Mouse (Mus musculus) hindbrain, embryonic 16.5 days (tissue): Measurements from ENCODE around the gene Pdzd2. TPM values are rescaled to one million over a fixed set of nuclear protein-coding genes. Genes with fewer than 3 reads are reported as not detected.

Source experiments
- ATAC-seq: fragments of 200-750 bp; cut with Nextera tagmentation; 2 replicates; pipeline ENCODE4 v1.8.0; 2017; ENCODE audit warnings: moderate TSS enrichment, moderate library complexity
- H3K27ac ChIP-seq: fragments of 300-500 bp; sonication (generic); 2 replicates; pipeline ENCODE4 v1.5.1; 2014; ENCODE audit warnings: low read depth, mild to moderate bottlenecking, control low read depth, low read length, moderate library complexity
- H3K27me3 ChIP-seq: fragments of 300-500 bp; sonication (generic); replicated peaks from 2 replicates; pipeline ENCODE4 v1.6.1; 2014; ENCODE audit warnings: low read length; ENCODE audit not compliant: control insufficient read depth, insufficient read depth
- H3K36me3 ChIP-seq: fragments of 300-500 bp; sonication (generic); 2 replicates; pipeline ENCODE4 v1.6.1; 2014; ENCODE audit warnings: mild to moderate bottlenecking, low read length, moderate library complexity, mixed read lengths; ENCODE audit not compliant: control insufficient read depth, insufficient read depth
- H3K4me1 ChIP-seq: fragments of 300-500 bp; sonication (generic); 2 replicates; pipeline ENCODE4 v1.6.1; 2014; ENCODE audit warnings: low read depth, low read length; ENCODE audit not compliant: control insufficient read depth, insufficient read depth
- H3K4me2 ChIP-seq: fragments of 300-500 bp; sonication (generic); 2 replicates; pipeline ENCODE4 v1.6.1; 2014; ENCODE audit warnings: mild to moderate bottlenecking, low read length, control low read depth, moderate library complexity
- H3K4me3 ChIP-seq: fragments of 300-500 bp; sonication (generic); 2 replicates; pipeline ENCODE4 v1.5.1; 2014; ENCODE audit warnings: mild to moderate bottlenecking, low read length, control low read depth, moderate library complexity
- H3K9ac ChIP-seq: fragments of 300-500 bp; sonication (generic); 2 replicates; pipeline ENCODE4 v1.6.1; 2014; ENCODE audit warnings: low read depth, mild to moderate bottlenecking, control low read depth, low read length, moderate library complexity
- H3K9me3 ChIP-seq: fragments of 300-500 bp; sonication (generic); 2 replicates; pipeline ENCODE4 v1.6.1; 2014; ENCODE audit warnings: mild to moderate bottlenecking, low read length, moderate library complexity; ENCODE audit not compliant: control insufficient read depth
- WGBS: fragments of 180-500 bp; shearing (Covaris S2); extraction: QIAGEN DNeasy Blood & Tissue Kit; methylation state at CpG from one replicate; pipeline ENCODE4 v1.1.7; 2014; 5-methylcytosine and 5-hydroxymethylcytosine counted together
- microRNA-seq: library from miRNA; unstranded; fragments of <30 nt; microRNA quantifications from one replicate; pipeline ENCODE4, GENCODE M21; 2017
- polyA plus RNA-seq: library from polyadenylated mRNA; unstranded; fragments of >200 nt; fragmentation: Nextera tagmentation; extraction: Ambion mirVana; gene quantifications from 2 replicates; pipeline ENCODE4 v1.2.1, GENCODE M21; 2015

The Pdzd2 gene
- polyA plus RNA-seq, 1 experiment from 2014 or later = 19.5 TPM

GRCm38 (mm10) chr15:12317290-12317689, 422.4 kb downstream of the Pdzd2 start:
- 88% methylated on average over 5 of the region's 5 CpGs for WGBS
- Histone ChIP-seq H3K9ac (no peak overlapping the region), H3K9me3 (no peaks in the 10 kb centered on the region), H3K4me1 (no peaks in the 10 kb centered on the region; the same call in 1 of the 2 replicates), H3K4me3 (no peak overlapping the region), H3K4me2 (no peak overlapping the region), H3K27me3 (0 out of 2 replicates have a peak, but pooled peaks cover 2% of the 10 kb centered on the region), H3K36me3 (no peaks in the 10 kb centered on the region), H3K27ac (no peak overlapping the region)
- no peak for ATAC-seq

- Histone ChIP-seq H3K27me3 (0 out of 2 replicates have a peak, but pooled peaks cover 2% of the 10 kb centered on the region), H3K4me2 (no peak overlapping the region), H3K36me3 (no peaks in the 10 kb centered on the region), H3K4me1 (no peaks in the 10 kb centered on the region; the same call in 1 of the 2 replicates), H3K27ac (no peak overlapping the region), H3K4me3 (no peak overlapping the region), H3K9me3 (no peaks in the 10 kb centered on the region), H3K9ac (no peak overlapping the region)
- no peak for ATAC-seq
- WGBS = 70% methylated on average over 2 of the region's 2 CpGs
These were observed 423.7 kb downstream of the Pdzd2 start for GRCm38 (mm10) chr15:12315996-12316395.

GRCm38 (mm10) chr15:12314584-12314983, 425.1 kb downstream of the Pdzd2 start:
- no peak overlapping the region for H3K4me3 ChIP-seq
- no peak for ATAC-seq
- no peaks in the 10 kb centered on the region for H3K36me3 ChIP-seq
- no peaks in the 10 kb centered on the region for H3K9me3 ChIP-seq
- no peaks in the 10 kb centered on the region for H3K4me1 ChIP-seq
- no peak overlapping the region for H3K27ac ChIP-seq
- 86% methylated on average over 5 of the region's 5 CpGs for WGBS
- H3K9ac ChIP-seq = no peak overlapping the region
- no peak overlapping the region for H3K4me2 ChIP-seq
- no peaks in the 10 kb centered on the region for H3K27me3 ChIP-seq

- no peaks in the 10 kb centered on the region for H3K27me3 ChIP-seq
- no peak overlapping the region for H3K4me3 ChIP-seq
- ATAC-seq = no peak
- H3K4me2 ChIP-seq = no peak overlapping the region
- H3K4me1 ChIP-seq = no peaks in the 10 kb centered on the region
- 22% methylated on average over 1 of the region's 1 CpGs for WGBS
- no peak overlapping the region for H3K27ac ChIP-seq
- H3K36me3 ChIP-seq = no peaks in the 10 kb centered on the region
- H3K9ac ChIP-seq = no peak overlapping the region
- H3K9me3 ChIP-seq = no peaks in the 10 kb centered on the region
These were observed 426.5 kb downstream of the Pdzd2 start for GRCm38 (mm10) chr15:12313255-12313654.

- Histone ChIP-seq H3K4me3 (no peak overlapping the region), H3K27ac (no peak overlapping the region), H3K4me2 (no peak overlapping the region), H3K4me1 (no peaks in the 10 kb centered on the region), H3K9ac (no peak overlapping the region), H3K27me3 (no peaks in the 10 kb centered on the region), H3K36me3 (no peaks in the 10 kb centered on the region), H3K9me3 (no peaks in the 10 kb centered on the region)
- ATAC-seq = no peak
- 90% methylated on average over 7 of the region's 7 CpGs for WGBS
These were observed 428.3 kb downstream of the Pdzd2 start for GRCm38 (mm10) chr15:12311465-12311864.

GRCm38 (mm10) chr15:12310676-12311075, 429.0 kb downstream of the Pdzd2 start:
- no peaks in the 10 kb centered on the region for H3K27me3 ChIP-seq
- no peak overlapping the region for H3K4me3 ChIP-seq
- no peaks in the 10 kb centered on the region for H3K9me3 ChIP-seq
- H3K4me1 ChIP-seq = no peaks in the 10 kb centered on the region
- H3K4me2 ChIP-seq = no peak overlapping the region
- no peak overlapping the region for H3K27ac ChIP-seq
- H3K9ac ChIP-seq = no peak overlapping the region
- H3K36me3 ChIP-seq = no peaks in the 10 kb centered on the region
- 92% methylated on average over 4 of the region's 4 CpGs for WGBS
- ATAC-seq = no peak

Small RNAs within 50 kb of the gene (microRNA-seq; reads per million reads assigned to microRNA genes)
- gene Gm24135 (not detected), gene Gm24302 (not detected)

Other genes with a start within 250 kb of the Pdzd2 start
- 28.8 and 33.7 TPM in 2 replicates for gene 6030458C11Rik, start 84.7 kb upstream of the Pdzd2 start, polyA plus RNA-seq
- 42.7 and 56.4 TPM in 2 replicates for gene Drosha, start 84.9 kb upstream of the Pdzd2 start, polyA plus RNA-seq